Mouse (Mus musculus): ENCODE data around the gene Ccdc116. TPM values are rescaled to one million over a fixed set of nuclear protein-coding genes. Genes with fewer than 3 reads are reported as not detected.

Ccdc116 gene
- polyA plus RNA-seq, 1 experiment from 2014 or later: 1.5 TPM

- peaks cover 34% of the 10 kb centered on the region for H3K36me3 ChIP-seq
- no peaks in the 10 kb centered on the region for H3K27me3 ChIP-seq (replicated peaks)
Observed at GRCm38 (mm10) chr16:17151874-17152273, 4.8 kb upstream of the Ccdc116 start.

GRCm38 (mm10) chr16:17150520-17151258 lies 3.7 kb upstream of the Ccdc116 start:
- no peak overlapping the region for H3K4me2 ChIP-seq
- peaks cover 12% of the 10 kb centered on the region for H3K4me1 ChIP-seq
- no peak overlapping the region for H3K4me3 ChIP-seq (replicated peaks)
- H3K36me3 ChIP-seq: peaks cover 34% of the 10 kb centered on the region
- no peaks in the 10 kb centered on the region for H3K9me3 ChIP-seq
- no peak for ATAC-seq (ENCODE audit: insufficient read depth, low FRiP score, low read depth)
- peak overlapping the region; percentile 26; the same call in 1 of the 2 replicates for H3K27ac ChIP-seq
- H3K9ac ChIP-seq: no peak overlapping the region
- H3K27me3 ChIP-seq (replicated peaks): no peaks in the 10 kb centered on the region
- WGBS: 82% methylated on average over 7 of the region's 7 CpGs

More at GRCm38 (mm10) chr16:17151874-17152273, 4.8 kb upstream of the Ccdc116 start:
- no peak overlapping the region for H3K27ac ChIP-seq
- no peaks in the 10 kb centered on the region for H3K9me3 ChIP-seq
- no peak for ATAC-seq (ENCODE audit: insufficient read depth, low FRiP score, low read depth)
- 93% methylated on average over 4 of the region's 4 CpGs for WGBS
- H3K9ac ChIP-seq: no peak overlapping the region
- H3K4me3 ChIP-seq (replicated peaks): no peak overlapping the region
- H3K4me1 ChIP-seq: peaks cover 12% of the 10 kb centered on the region
- no peak overlapping the region for H3K4me2 ChIP-seq

- 13% methylated on average over 16 of the region's 16 CpGs for WGBS
- Histone ChIP-seq H3K27me3 (replicated peaks) (no peaks in the 10 kb centered on the region), H3K9me3 (no peaks in the 10 kb centered on the region), H3K4me3 (replicated peaks) (peak overlapping the region; percentile 63), H3K4me2 (peak overlapping the region; percentile 100), H3K4me1 (peaks cover 12% of the 10 kb centered on the region), H3K27ac (no peak overlapping the region), H3K36me3 (peaks cover 23% of the 10 kb centered on the region), H3K9ac (no peak overlapping the region)
- no peak for ATAC-seq (ENCODE audit: insufficient read depth, low FRiP score, low read depth)
Observed at GRCm38 (mm10) chr16:17148084-17148483, 1.1 kb upstream of the Ccdc116 start.

GRCm38 (mm10) chr16:17147391-17147929 lies 431 bp upstream of the Ccdc116 start:
- H3K9me3 ChIP-seq: no peaks in the 10 kb centered on the region
- H3K9ac ChIP-seq: peak overlapping the region; percentile 48
- ATAC-seq (ENCODE audit: insufficient read depth, low FRiP score, low read depth): peak; percentile 23; the same call in 1 of the 2 replicates
- peak overlapping the region; percentile 63 for H3K4me3 ChIP-seq (replicated peaks)
- peaks cover 16% of the 10 kb centered on the region for H3K36me3 ChIP-seq
- no peaks in the 10 kb centered on the region for H3K27me3 ChIP-seq (replicated peaks)
- H3K4me1 ChIP-seq: peaks cover 12% of the 10 kb centered on the region
- H3K27ac ChIP-seq: peak overlapping the region; percentile 35; the same call in 1 of the 2 replicates
- H3K4me2 ChIP-seq: peak overlapping the region; percentile 100
- WGBS: 1% methylated on average over 41 of the region's 41 CpGs

GRCm38 (mm10) chr16:17144339-17144738 lies 2.7 kb downstream of the Ccdc116 start, which contains the start of gene Ydjc:
Gene Ydjc (plus strand): TSS chr16:17144621.
- no peaks in the 10 kb centered on the region for H3K9me3 ChIP-seq
- WGBS: 23% methylated on average over 7 of the region's 7 CpGs
- no peak within 1 kb of the TSS for H3K4me2 ChIP-seq
- H3K36me3 ChIP-seq: no peaks in the 10 kb centered on the region
- H3K9ac ChIP-seq: no peak within 1 kb of the TSS
- no peak within 1 kb of the TSS for H3K4me3 ChIP-seq (replicated peaks)
- no peaks in the 10 kb centered on the region for H3K27me3 ChIP-seq (replicated peaks)
- no peak within 1 kb of the TSS for H3K27ac ChIP-seq
- no peak for ATAC-seq (ENCODE audit: insufficient read depth, low FRiP score, low read depth)
- peaks cover 12% of the 10 kb centered on the region for H3K4me1 ChIP-seq

GRCm38 (mm10) chr16:17137355-17137754 lies 9.7 kb downstream of the Ccdc116 start:
- no peak overlapping the region for H3K27ac ChIP-seq
- H3K9me3 ChIP-seq: no peaks in the 10 kb centered on the region
- H3K36me3 ChIP-seq: no peaks in the 10 kb centered on the region
- no peaks in the 10 kb centered on the region for H3K4me1 ChIP-seq
- no peaks in the 10 kb centered on the region for H3K27me3 ChIP-seq (replicated peaks)
- H3K9ac ChIP-seq: no peak overlapping the region
- ATAC-seq (ENCODE audit: insufficient read depth, low FRiP score, low read depth): no peak
- no peak overlapping the region for H3K4me2 ChIP-seq
- 84% methylated on average over 15 of the region's 15 CpGs for WGBS
- no peak overlapping the region for H3K4me3 ChIP-seq (replicated peaks)

- no peaks in the 10 kb centered on the region for H3K9me3 ChIP-seq
- peaks cover 4% of the 10 kb centered on the region; the same call in 1 of the 2 replicates for H3K4me1 ChIP-seq
- no peaks in the 10 kb centered on the region for H3K36me3 ChIP-seq
- peak overlapping the region; percentile 52; the same call in 1 of the 2 replicates for H3K27ac ChIP-seq
- WGBS: 26% methylated on average over 7 of the region's 7 CpGs
- H3K4me3 ChIP-seq (replicated peaks): peak overlapping the region; percentile 69
- no peak for ATAC-seq (ENCODE audit: insufficient read depth, low FRiP score, low read depth)
- peak overlapping the region; percentile 16; the same call in 1 of the 2 replicates for H3K9ac ChIP-seq
- peak overlapping the region; percentile 96 for H3K4me2 ChIP-seq
- no peaks in the 10 kb centered on the region for H3K27me3 ChIP-seq (replicated peaks)
Observed at GRCm38 (mm10) chr16:17132906-17133200, 14.2 kb downstream of the Ccdc116 start.

GRCm38 (mm10) chr16:17132089-17132905 lies 14.7 kb downstream of the Ccdc116 start, which contains the start of gene Sdf2l1:
Gene Sdf2l1 (minus strand): TSS chr16:17132383.
- no peaks in the 10 kb centered on the region for H3K9me3 ChIP-seq
- ATAC-seq (ENCODE audit: insufficient read depth, low FRiP score, low read depth): peak; percentile 99
- H3K27ac ChIP-seq: peak within 1 kb of the TSS; percentile 52; the same call in 1 of the 2 replicates
- H3K4me3 ChIP-seq (replicated peaks): peak within 1 kb of the TSS; percentile 69
- no peaks in the 10 kb centered on the region for H3K36me3 ChIP-seq
- H3K4me2 ChIP-seq: peak within 1 kb of the TSS; percentile 96
- WGBS: under 1% methylated on average over 47 of the region's 47 CpGs
- peak within 1 kb of the TSS; percentile 45 for H3K9ac ChIP-seq
- H3K27me3 ChIP-seq (replicated peaks): no peaks in the 10 kb centered on the region
- peaks cover 4% of the 10 kb centered on the region; the same call in 1 of the 2 replicates for H3K4me1 ChIP-seq

- H3K27ac ChIP-seq: peak overlapping the region; percentile 3; the same call in 1 of the 2 replicates
- peak overlapping the region; percentile 96 for H3K4me2 ChIP-seq
- no peaks in the 10 kb centered on the region for H3K36me3 ChIP-seq
- peaks cover 4% of the 10 kb centered on the region; the same call in 1 of the 2 replicates for H3K4me1 ChIP-seq
- peak overlapping the region; percentile 45 for H3K9ac ChIP-seq
- H3K4me3 ChIP-seq (replicated peaks): peak overlapping the region; percentile 69
- H3K9me3 ChIP-seq: no peaks in the 10 kb centered on the region
- H3K27me3 ChIP-seq (replicated peaks): no peaks in the 10 kb centered on the region
- peak; percentile 15; the same call in 1 of the 2 replicates for ATAC-seq (ENCODE audit: insufficient read depth, low FRiP score, low read depth)
- 3% methylated on average over 43 of the region's 43 CpGs for WGBS
Observed at GRCm38 (mm10) chr16:17131191-17132088, 15.6 kb downstream of the Ccdc116 start.

- peaks cover 2% of the 10 kb centered on the region; the same call in 1 of the 2 replicates for H3K36me3 ChIP-seq
- 90% methylated on average over 1 of the region's 1 CpGs for WGBS
- no peak for ATAC-seq (ENCODE audit: insufficient read depth, low FRiP score, low read depth)
Observed at GRCm38 (mm10) chr16:17127292-17127691, 19.7 kb downstream of the Ccdc116 start.

More at GRCm38 (mm10) chr16:17127292-17127691, 19.7 kb downstream of the Ccdc116 start:
- Histone ChIP-seq H3K4me1 (peaks cover 20% of the 10 kb centered on the region), H3K4me2 (no peak overlapping the region), H3K27me3 (replicated peaks) (no peaks in the 10 kb centered on the region), H3K9me3 (no peaks in the 10 kb centered on the region), H3K27ac (no peak overlapping the region), H3K9ac (no peak overlapping the region), H3K4me3 (replicated peaks) (no peak overlapping the region)

All from stomach, embryonic 15.5 days (tissue).